Mouse (Mus musculus) limb, embryonic 12.5 days (tissue): ENCODE measurements around the gene Cfap20. TPM values are rescaled to one million over a fixed set of nuclear protein-coding genes. Genes with fewer than 3 reads are reported as not detected.

Experiments
- ATAC-seq: fragments of 200-750 bp; cut with Nextera tagmentation; 2 replicates; pipeline ENCODE4 v1.8.0; 2017; ENCODE audit warnings: low read depth, moderate TSS enrichment; ENCODE audit not compliant: insufficient number of reproducible peaks, insufficient read depth, low FRiP score, low TSS enrichment
- H3K27ac ChIP-seq: fragments of 300-500 bp; sonication (generic); 2 replicates; pipeline ENCODE4 v1.5.1; 2016; ENCODE audit warnings: mild to moderate bottlenecking, moderate library complexity
- H3K27me3 ChIP-seq: fragments of 300-500 bp; sonication (generic); 2 replicates; pipeline ENCODE4 v1.6.1; 2016; ENCODE audit warnings: mild to moderate bottlenecking, moderate library complexity
- H3K36me3 ChIP-seq: fragments of 300-500 bp; sonication (generic); 2 replicates; pipeline ENCODE4 v1.6.1; 2016; ENCODE audit warnings: mild to moderate bottlenecking, moderate library complexity
- H3K4me1 ChIP-seq: fragments of 300-500 bp; sonication (generic); replicated peaks from 2 replicates; pipeline ENCODE4 v1.6.1; 2016
- H3K4me2 ChIP-seq: fragments of 300-500 bp; sonication (generic); 2 replicates; pipeline ENCODE4 v1.6.1; 2016; ENCODE audit warnings: mild to moderate bottlenecking, moderate library complexity
- H3K4me3 ChIP-seq: fragments of 300-500 bp; sonication (generic); replicated peaks from 2 replicates; pipeline ENCODE4 v1.5.1; 2016; ENCODE audit warnings: mild to moderate bottlenecking
- H3K9ac ChIP-seq: fragments of 300-500 bp; sonication (generic); replicated peaks from 2 replicates; pipeline ENCODE4 v1.6.1; 2016; ENCODE audit warnings: mild to moderate bottlenecking, moderate library complexity
- H3K9me3 ChIP-seq: fragments of 300-500 bp; sonication (generic); 2 replicates; pipeline ENCODE4 v1.6.1; 2016; ENCODE audit warnings: mild to moderate bottlenecking, moderate library complexity
- WGBS: fragments of 180-500 bp; shearing (Covaris S2); methylation state at CpG from one replicate; pipeline ENCODE4 v1.1.7; 2016; 5-methylcytosine and 5-hydroxymethylcytosine counted together
- polyA plus RNA-seq: library from polyadenylated mRNA; unstranded; fragments of >200 nt; fragmentation: Nextera tagmentation; extraction: Ambion mirVana; gene quantifications from 2 replicates; pipeline ENCODE4 v1.2.1, GENCODE M21; 2016

Cfap20 gene
- polyA plus RNA-seq, 1 experiment from 2014 or later: 136 TPM

DNA sequence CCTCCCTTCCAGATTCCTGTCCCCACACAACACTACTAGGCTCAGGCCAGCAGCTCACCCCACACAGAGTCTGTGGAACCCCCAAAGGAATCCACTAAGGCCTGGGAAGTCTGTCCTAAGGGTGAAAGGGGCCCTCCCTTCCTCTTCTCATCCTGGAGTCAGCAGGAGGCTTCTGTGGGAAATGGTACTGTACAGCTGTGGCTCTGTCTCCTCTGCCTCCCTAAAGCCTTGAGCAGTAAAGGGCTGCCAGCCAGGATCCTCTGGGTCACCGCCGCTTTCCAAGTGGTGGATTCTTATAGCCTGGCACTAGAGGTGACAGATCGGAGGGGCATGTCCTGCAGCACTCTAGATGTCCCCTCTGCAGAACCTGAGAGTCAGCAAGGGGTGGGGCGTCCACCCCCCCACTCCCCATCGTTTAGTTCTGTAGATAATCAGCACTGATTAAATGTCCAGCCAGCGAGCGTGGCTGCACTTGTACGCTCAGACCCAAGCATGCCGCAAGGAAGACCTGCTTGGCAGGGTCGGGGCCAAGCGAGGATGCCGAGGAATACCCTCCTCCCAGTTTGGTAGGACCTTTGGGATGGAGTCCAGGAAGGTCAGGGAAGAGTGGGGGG is 61.2 kb downstream of the Cfap20 start:
- no peak overlapping the region for H3K4me2 ChIP-seq
- H3K36me3 ChIP-seq: peaks cover 27% of the 10 kb centered on the region
- H3K9ac ChIP-seq: no peak overlapping the region
- WGBS: 74% methylated on average over 12 of the region's 12 CpGs
- H3K4me1 ChIP-seq: peaks cover 29% of the 10 kb centered on the region
- H3K27me3 ChIP-seq: no peaks in the 10 kb centered on the region
- no peak overlapping the region for H3K4me3 ChIP-seq
- ATAC-seq: no peak
- H3K9me3 ChIP-seq: no peaks in the 10 kb centered on the region
- H3K27ac ChIP-seq: no peak overlapping the region

Other genes starting within 250 kb of the Cfap20 start
- 16.4 and 16.5 TPM in 2 replicates for gene Kifc3, start 232.1 kb downstream of the Cfap20 start, polyA plus RNA-seq
- 0.26 TPM in 1 of 2 replicates, not detected in the other for gene Cngb1, start 128.3 kb downstream of the Cfap20 start, polyA plus RNA-seq
- gene Tepp, start 124.3 kb downstream of the Cfap20 start, polyA plus RNA-seq: 0.56 TPM in 1 of 2 replicates, not detected in the other
- gene Zfp319, start 102.9 kb downstream of the Cfap20 start, polyA plus RNA-seq: 11.3 and 12.9 TPM in 2 replicates
- 39.7 and 40.9 TPM in 2 replicates for gene Usb1, start 102.6 kb downstream of the Cfap20 start, polyA plus RNA-seq
- 12.5 and 13.8 TPM in 2 replicates for gene Mmp15, start 82.6 kb downstream of the Cfap20 start, polyA plus RNA-seq
- gene Csnk2a2, start 55.2 kb upstream of the Cfap20 start, polyA plus RNA-seq: 12.6 and 14.0 TPM in 2 replicates
- not detected in 2 replicates for gene Ccdc113, start 99.2 kb upstream of the Cfap20 start, polyA plus RNA-seq
- not detected in 2 replicates for gene Prss54, start 141.5 kb upstream of the Cfap20 start, polyA plus RNA-seq
- gene Gins3, start 198.6 kb upstream of the Cfap20 start, polyA plus RNA-seq: 27.1 and 28.9 TPM in 2 replicates
- gene Ndrg4, start 242.1 kb upstream of the Cfap20 start, polyA plus RNA-seq: 13.1 and 14.0 TPM in 2 replicates